Mouse (Mus musculus) C2C12 (cell line): ENCODE data around the gene Por. TPM values are rescaled to one million over a fixed set of nuclear protein-coding genes. Genes with fewer than 3 reads are reported as not detected.

ENCODE experiments used
- H3K27me3 ChIP-seq: one replicate; pipeline ENCODE4 v1.6.1; 2011; ENCODE audit not compliant: control insufficient read depth, insufficient read depth, insufficient read length
- H3K36me3 ChIP-seq: one replicate; pipeline ENCODE4 v1.6.1; 2011; ENCODE audit not compliant: control insufficient read depth, insufficient read depth
- H3K4me3 ChIP-seq: one replicate; pipeline ENCODE4 v1.5.1; 2011; ENCODE audit warnings: mild to moderate bottlenecking, control low read depth; ENCODE audit not compliant: poor library complexity, insufficient read depth, severe bottlenecking
- H3K79me2 ChIP-seq: one replicate; pipeline ENCODE4 v1.6.1; 2011; ENCODE audit not compliant: control insufficient read depth, insufficient read depth
- H3K79me3 ChIP-seq: one replicate; pipeline ENCODE4 v1.6.1; 2011; ENCODE audit warnings: low read depth, control low read depth
- H3ac ChIP-seq: one replicate; pipeline ENCODE3; 2011; ENCODE audit warnings: low read depth; ENCODE audit not compliant: control insufficient read depth, insufficient read length
- CEBPB ChIP-seq: IDR thresholded peaks from one replicate; pipeline ENCODE4 v1.6.1; 2011; ENCODE audit warnings: low read depth, mild to moderate bottlenecking, control low read depth, moderate library complexity
- CTCF ChIP-seq: IDR thresholded peaks from one replicate; pipeline ENCODE4 v1.5.1; 2011; ENCODE audit not compliant: control insufficient read depth, insufficient read depth, insufficient read length
- FOSL1 ChIP-seq: IDR thresholded peaks from one replicate; pipeline ENCODE4 v1.8.0; 2011; ENCODE audit warnings: mild to moderate bottlenecking, low read length; ENCODE audit not compliant: poor library complexity, insufficient read depth, severe bottlenecking
- MAX ChIP-seq: IDR thresholded peaks from one replicate; pipeline ENCODE4 v1.6.1; 2011; ENCODE audit warnings: mild to moderate bottlenecking, control low read depth
- MYOD1 ChIP-seq: IDR thresholded peaks from one replicate; pipeline ENCODE4 v1.6.1; 2011; ENCODE audit warnings: low read depth; ENCODE audit not compliant: control insufficient read depth, insufficient read length
- MYOG ChIP-seq: IDR thresholded peaks from one replicate; pipeline ENCODE4 v1.6.1; 2011; ENCODE audit not compliant: control insufficient read depth, insufficient read length; ENCODE audit errors: extremely low read depth
- USF1 ChIP-seq: IDR thresholded peaks from one replicate; pipeline ENCODE4 v1.6.1; 2011; ENCODE audit warnings: low read depth, mild to moderate bottlenecking, control low read depth, moderate library complexity
- polyA plus RNA-seq: library from polyadenylated mRNA; unstranded; fragments of >200 nt; fragmentation: generic; extraction: Trizol; gene quantifications from one replicate; pipeline ENCODE4 v1.2.1, GENCODE M21; 2012; ENCODE audit warnings: missing spikeins

Gene Por
- polyA plus RNA-seq, 1 experiment = 106 TPM

GRCm38 (mm10) chr5:135697711-135698111 is 27.9 kb downstream of the Por start:
- Histone ChIP-seq H3ac (no peak overlapping the region), H3K79me2 (peaks cover 85% of the 10 kb centered on the region), H3K36me3 (peaks cover 18% of the 10 kb centered on the region), H3K4me3 (no peak overlapping the region), H3K27me3 (no peaks in the 10 kb centered on the region), H3K79me3 (peaks cover 22% of the 10 kb centered on the region)
- TF ChIP-seq MAX (no peak), CTCF (no peak), USF1 (no peak), FOSL1 (no peak), MYOG (no peak), MYOD1 (no peak), CEBPB (no peak)

- Histone ChIP-seq H3K36me3 (peaks cover 24% of the 10 kb centered on the region), H3K4me3 (no peak overlapping the region)
Observed at GRCm38 (mm10) chr5:135701601-135702000, 31.8 kb downstream of the Por start.

GRCm38 (mm10) chr5:135702190-135702589 is 32.4 kb downstream of the Por start:
- Histone ChIP-seq H3K79me3 (peaks cover 38% of the 10 kb centered on the region), H3K27me3 (no peaks in the 10 kb centered on the region), H3K36me3 (peaks cover 29% of the 10 kb centered on the region), H3K4me3 (no peak overlapping the region), H3K79me2 (peaks cover 85% of the 10 kb centered on the region), H3ac (no peak overlapping the region)
- TF ChIP-seq MAX (no peak), CEBPB (no peak), CTCF (no peak), MYOG (no peak)

More at GRCm38 (mm10) chr5:135701601-135702000, 31.8 kb downstream of the Por start:
- no peak for TF ChIP-seq MAX
- Histone ChIP-seq H3K27me3 (no peaks in the 10 kb centered on the region), H3K79me3 (peaks cover 35% of the 10 kb centered on the region), H3ac (no peak overlapping the region), H3K79me2 (peaks cover 84% of the 10 kb centered on the region)

GRCm38 (mm10) chr5:135702682-135703192 is 32.9 kb downstream of the Por start:
- Histone ChIP-seq H3K4me3 (no peak overlapping the region), H3ac (no peak overlapping the region), H3K79me3 (peaks cover 39% of the 10 kb centered on the region), H3K36me3 (peaks cover 31% of the 10 kb centered on the region), H3K27me3 (no peaks in the 10 kb centered on the region), H3K79me2 (peaks cover 85% of the 10 kb centered on the region)
- TF ChIP-seq MYOD1 (peak; percentile 85), CEBPB (peak; percentile 99), MYOG (no peak), CTCF (peak; percentile 48), FOSL1 (no peak)

- Histone ChIP-seq H3K36me3 (peaks cover 34% of the 10 kb centered on the region), H3K79me2 (peaks cover 85% of the 10 kb centered on the region), H3K79me3 (peaks cover 44% of the 10 kb centered on the region), H3K4me3 (no peak overlapping the region), H3ac (no peak overlapping the region), H3K27me3 (no peaks in the 10 kb centered on the region)
- no peak for TF ChIP-seq CTCF
- TF ChIP-seq MYOG = no peak
- no peak for TF ChIP-seq CEBPB
- no peak for TF ChIP-seq FOSL1
- no peak for TF ChIP-seq MYOD1
- no peak for TF ChIP-seq MAX
- TF ChIP-seq USF1 = no peak
Observed at GRCm38 (mm10) chr5:135703431-135703830, 33.6 kb downstream of the Por start.

- Histone ChIP-seq H3K27me3 (no peaks in the 10 kb centered on the region), H3ac (no peak overlapping the region), H3K36me3 (peaks cover 26% of the 10 kb centered on the region), H3K79me3 (peaks cover 36% of the 10 kb centered on the region), H3K79me2 (peaks cover 74% of the 10 kb centered on the region), H3K4me3 (no peak overlapping the region)
- TF ChIP-seq CTCF = no peak
- TF ChIP-seq CEBPB = no peak
- TF ChIP-seq MYOD1 = no peak
- TF ChIP-seq MAX = no peak
- no peak for TF ChIP-seq MYOG
- no peak for TF ChIP-seq USF1
- TF ChIP-seq FOSL1 = no peak
Observed at GRCm38 (mm10) chr5:135705383-135705782, 35.5 kb downstream of the Por start.

GRCm38 (mm10) chr5:135707039-135707438 is 37.2 kb downstream of the Por start:
- no peak overlapping the region for H3ac ChIP-seq
- H3K27me3 ChIP-seq = no peaks in the 10 kb centered on the region
- H3K36me3 ChIP-seq = peaks cover 23% of the 10 kb centered on the region
- peaks cover 39% of the 10 kb centered on the region for H3K79me3 ChIP-seq
- peaks cover 67% of the 10 kb centered on the region for H3K79me2 ChIP-seq
- TF ChIP-seq FOSL1 (no peak), CEBPB (no peak), USF1 (no peak), MYOG (no peak), MAX (no peak), CTCF (no peak), MYOD1 (no peak)
- no peak overlapping the region for H3K4me3 ChIP-seq
